Mouse (Mus musculus) heart, embryonic 12.5 days (tissue): Measurements from ENCODE around the gene Dpm3. TPM values are rescaled to one million over a fixed set of nuclear protein-coding genes. Genes with fewer than 3 reads are reported as not detected.

Experiments
- ATAC-seq: fragments of 200-750 bp; cut with Nextera tagmentation; 2 replicates; pipeline ENCODE4 v1.8.0; 2017; ENCODE audit warnings: moderate TSS enrichment, moderate library complexity; ENCODE audit not compliant: insufficient number of reproducible peaks, low FRiP score
- H3K27ac ChIP-seq: fragments of 300-500 bp; sonication (generic); 2 replicates; pipeline ENCODE4 v1.5.1; 2016; ENCODE audit warnings: mild to moderate bottlenecking, moderate library complexity; ENCODE audit not compliant: poor library complexity, severe bottlenecking
- H3K27me3 ChIP-seq: fragments of 300-500 bp; sonication (generic); replicated peaks from 2 replicates; pipeline ENCODE4 v1.6.1; 2016; ENCODE audit warnings: mild to moderate bottlenecking, moderate library complexity
- H3K36me3 ChIP-seq: fragments of 300-500 bp; sonication (generic); 2 replicates; pipeline ENCODE4 v1.6.1; 2016; ENCODE audit warnings: mild to moderate bottlenecking, moderate library complexity
- H3K4me1 ChIP-seq: fragments of 300-500 bp; sonication (generic); replicated peaks from 2 replicates; pipeline ENCODE4 v1.6.1; 2016; ENCODE audit warnings: mild to moderate bottlenecking
- H3K4me2 ChIP-seq: fragments of 300-500 bp; sonication (generic); 2 replicates; pipeline ENCODE4 v1.6.1; 2016; ENCODE audit warnings: mild to moderate bottlenecking, moderate library complexity
- H3K4me3 ChIP-seq: fragments of 300-500 bp; sonication (generic); 2 replicates; pipeline ENCODE4 v1.5.1; 2016; ENCODE audit warnings: mild to moderate bottlenecking
- H3K9ac ChIP-seq: fragments of 300-500 bp; sonication (generic); 2 replicates; pipeline ENCODE4 v1.6.1; 2016; ENCODE audit warnings: mild to moderate bottlenecking, moderate library complexity
- H3K9me3 ChIP-seq: fragments of 300-500 bp; sonication (generic); replicated peaks from 2 replicates; pipeline ENCODE4 v1.6.1; 2016; ENCODE audit warnings: mild to moderate bottlenecking, moderate library complexity
- WGBS: fragments of 180-500 bp; shearing (Covaris S2); methylation state at CpG from one replicate; pipeline ENCODE4 v1.1.7; 2016; 5-methylcytosine and 5-hydroxymethylcytosine counted together
- polyA plus RNA-seq: library from polyadenylated mRNA; unstranded; fragments of >200 nt; fragmentation: Nextera tagmentation; extraction: Ambion mirVana; gene quantifications from 2 replicates; pipeline ENCODE4 v1.2.1, GENCODE M21; 2016

The Dpm3 gene
- polyA plus RNA-seq, 1 experiment from 2014 or later: 79.2 TPM

GRCm38 (mm10) chr3:89231772-89232275, 27.3 kb upstream of the Dpm3 start:
- WGBS: 61% methylated on average over 16 of the region's 16 CpGs
- Histone ChIP-seq H3K27ac (no peak overlapping the region), H3K9ac (no peak overlapping the region), H3K4me1 (peaks cover 25% of the 10 kb centered on the region), H3K9me3 (no peaks in the 10 kb centered on the region), H3K4me3 (no peak overlapping the region), H3K4me2 (no peak overlapping the region), H3K36me3 (no peaks in the 10 kb centered on the region), H3K27me3 (peaks cover 49% of the 10 kb centered on the region)
- no peak for ATAC-seq

GRCm38 (mm10) chr3:89232614-89233013, 26.5 kb upstream of the Dpm3 start:
- H3K4me2 ChIP-seq: no peak overlapping the region
- H3K4me3 ChIP-seq: no peak overlapping the region
- H3K9me3 ChIP-seq: no peaks in the 10 kb centered on the region
- ATAC-seq: no peak
- no peak overlapping the region for H3K9ac ChIP-seq
- peaks cover 50% of the 10 kb centered on the region for H3K27me3 ChIP-seq
- no peak overlapping the region for H3K27ac ChIP-seq
- no peaks in the 10 kb centered on the region for H3K36me3 ChIP-seq
- 74% methylated on average over 6 of the region's 6 CpGs for WGBS
- peaks cover 20% of the 10 kb centered on the region for H3K4me1 ChIP-seq

DNA sequence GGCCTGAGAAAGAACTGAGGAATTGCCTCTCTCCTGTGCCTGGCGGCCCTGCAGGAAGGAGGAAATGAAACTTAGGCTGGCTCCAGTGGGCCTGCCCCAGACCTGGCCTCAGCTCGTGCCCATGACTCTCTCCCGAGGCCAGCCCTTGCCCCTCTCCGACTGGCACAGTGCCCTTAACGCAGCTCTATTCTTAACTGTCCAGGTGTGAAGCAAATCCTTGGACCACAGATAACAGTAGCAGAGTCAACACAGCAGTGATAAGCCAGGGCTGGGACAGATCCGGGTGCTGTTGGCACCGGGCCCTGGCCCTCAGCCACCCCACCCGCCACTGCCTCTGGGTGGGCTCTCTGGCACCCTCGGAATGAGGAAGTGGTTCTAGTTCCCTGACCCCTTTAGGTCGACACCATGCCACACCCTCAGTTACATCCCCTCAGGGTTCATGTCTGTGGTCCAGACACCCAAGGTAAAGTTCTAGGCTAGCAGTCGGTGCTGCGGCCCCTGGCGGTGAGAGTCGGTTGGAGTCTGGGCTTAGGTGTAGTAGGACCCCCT, 25.5 kb upstream of the Dpm3 start:
- Histone ChIP-seq H3K27ac (no peak overlapping the region), H3K27me3 (peaks cover 54% of the 10 kb centered on the region), H3K4me3 (no peak overlapping the region), H3K9me3 (no peaks in the 10 kb centered on the region), H3K4me1 (peaks cover 16% of the 10 kb centered on the region), H3K36me3 (no peaks in the 10 kb centered on the region), H3K4me2 (no peak overlapping the region), H3K9ac (no peak overlapping the region)
- 58% methylated on average over 14 of the region's 14 CpGs for WGBS
- no peak for ATAC-seq

DNA sequence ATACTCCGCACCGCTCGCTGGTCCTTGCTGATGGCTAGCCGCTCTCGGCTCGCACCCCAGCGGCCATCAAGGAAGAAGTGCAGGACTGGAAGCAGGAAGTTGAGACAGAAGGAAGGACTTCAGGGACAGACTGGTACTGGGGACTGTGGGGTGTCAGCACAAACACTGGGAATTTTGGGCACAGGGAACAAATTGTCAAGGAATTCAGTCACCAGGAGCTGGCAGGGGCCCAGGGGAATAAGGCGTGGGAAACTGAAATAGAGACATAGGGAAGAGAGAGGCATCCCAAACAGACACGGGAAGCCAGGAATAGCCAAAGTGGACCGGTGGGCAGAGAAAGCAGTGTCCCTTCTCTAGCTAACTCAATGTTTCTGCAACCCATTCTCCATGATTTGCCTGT, 22.6 kb upstream of the Dpm3 start:
- 0 out of 2 replicates have a peak, but pooled peaks cover 3% of the 10 kb centered on the region for H3K36me3 ChIP-seq
- no peak overlapping the region for H3K9ac ChIP-seq
- H3K27ac ChIP-seq: no peak overlapping the region
- ATAC-seq: no peak
- 84% methylated on average over 10 of the region's 10 CpGs for WGBS
- H3K4me1 ChIP-seq: peaks cover 13% of the 10 kb centered on the region
- H3K9me3 ChIP-seq: no peaks in the 10 kb centered on the region
- H3K4me3 ChIP-seq: no peak overlapping the region
- peaks cover 32% of the 10 kb centered on the region for H3K27me3 ChIP-seq
- no peak overlapping the region for H3K4me2 ChIP-seq

DNA sequence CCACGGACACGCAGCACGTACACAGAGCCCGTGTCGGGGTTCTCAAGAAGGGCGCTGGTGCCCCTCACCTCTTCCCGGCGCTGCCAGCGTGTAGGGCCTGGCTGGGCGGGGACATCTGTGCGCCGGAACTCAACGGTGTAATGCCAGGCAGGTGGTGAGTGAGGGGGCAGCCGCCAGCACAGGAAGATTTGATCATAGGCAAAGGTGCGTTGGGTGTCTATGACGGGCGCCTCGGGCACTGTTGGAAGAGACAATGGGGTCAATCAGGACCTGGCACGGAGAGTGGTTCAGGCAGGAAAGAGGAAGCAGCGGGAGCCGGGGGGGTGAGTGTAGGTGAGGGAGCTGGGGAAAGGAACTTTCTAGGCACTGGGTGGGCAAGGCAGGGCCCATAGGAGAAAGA, 21.5 kb upstream of the Dpm3 start:
- 88% methylated on average over 21 of the region's 21 CpGs for WGBS
- H3K9ac ChIP-seq: no peak overlapping the region
- H3K27me3 ChIP-seq: peaks cover 23% of the 10 kb centered on the region
- H3K4me1 ChIP-seq: peaks cover 13% of the 10 kb centered on the region
- no peaks in the 10 kb centered on the region for H3K9me3 ChIP-seq
- ATAC-seq: no peak
- 0 out of 2 replicates have a peak, but pooled peaks cover 3% of the 10 kb centered on the region for H3K36me3 ChIP-seq
- no peak overlapping the region for H3K4me2 ChIP-seq
- H3K4me3 ChIP-seq: no peak overlapping the region
- H3K27ac ChIP-seq: no peak overlapping the region

DNA sequence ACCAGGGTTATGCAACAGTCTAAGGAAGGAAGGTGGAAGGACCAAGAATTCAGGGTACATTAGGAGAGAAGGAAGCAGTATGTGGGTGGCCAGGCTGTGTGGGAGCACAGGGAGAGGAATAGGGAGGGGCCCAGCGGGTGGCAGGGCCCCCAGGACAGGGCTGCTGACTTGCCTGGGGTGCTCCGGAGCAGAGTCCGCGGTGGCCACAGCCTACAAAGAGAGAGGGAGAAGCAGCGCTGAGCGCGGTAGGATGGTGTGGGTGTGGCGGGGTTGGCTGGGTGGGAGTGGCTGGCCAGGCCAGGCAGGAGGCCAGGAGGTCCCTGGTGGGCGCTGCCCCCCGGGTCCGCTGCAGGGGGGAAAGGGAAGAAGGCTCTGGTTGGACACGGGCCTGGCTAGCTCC, 20.7 kb upstream of the Dpm3 start:
- peaks cover 10% of the 10 kb centered on the region for H3K4me1 ChIP-seq
- no peak overlapping the region for H3K4me3 ChIP-seq
- 52% methylated on average over 9 of the region's 12 CpGs for WGBS
- no peak for ATAC-seq
- no peak overlapping the region for H3K27ac ChIP-seq
- no peak overlapping the region for H3K9ac ChIP-seq
- 0 out of 2 replicates have a peak, but pooled peaks cover 3% of the 10 kb centered on the region for H3K36me3 ChIP-seq
- H3K9me3 ChIP-seq: no peaks in the 10 kb centered on the region
- no peak overlapping the region for H3K4me2 ChIP-seq
- H3K27me3 ChIP-seq: peaks cover 27% of the 10 kb centered on the region

DNA sequence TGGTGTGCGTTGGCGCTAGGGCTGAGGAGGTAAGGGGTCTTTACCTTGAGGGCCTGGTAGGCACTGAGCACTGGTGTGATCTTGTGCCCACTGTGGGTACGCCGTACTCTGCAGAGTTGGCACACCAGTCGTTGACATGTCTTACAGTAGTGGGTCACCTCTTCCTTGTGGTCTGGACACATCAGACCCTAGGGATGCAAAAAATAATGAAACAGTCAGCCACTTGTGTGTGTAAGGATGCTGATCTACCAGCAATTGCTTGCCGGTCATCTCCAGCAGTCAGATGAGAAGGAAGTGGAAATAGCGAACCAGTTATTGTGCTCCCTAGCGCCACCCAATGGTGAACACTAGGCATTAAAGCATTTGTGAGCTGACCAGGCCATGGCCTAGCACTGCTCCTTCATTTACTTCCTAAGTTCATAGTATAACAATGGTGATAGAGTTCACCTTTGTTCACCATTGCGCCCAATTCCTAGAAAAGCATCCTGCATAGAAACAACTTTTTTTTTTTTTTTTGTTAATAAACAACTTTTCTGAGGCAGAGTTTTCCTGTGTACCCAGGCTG, 16.7 kb upstream of the Dpm3 start:
- no peak overlapping the region for H3K4me3 ChIP-seq
- peaks cover 34% of the 10 kb centered on the region for H3K27me3 ChIP-seq
- WGBS: 68% methylated on average over 9 of the region's 9 CpGs

GRCm38 (mm10) chr3:89243609-89244008, 15.5 kb upstream of the Dpm3 start:
- 0 out of 2 replicates have a peak overlapping the region, but pooled peaks have one; percentile 4 for H3K4me3 ChIP-seq
- H3K36me3 ChIP-seq: peaks cover 13% of the 10 kb centered on the region
- no peak for ATAC-seq
- 0 out of 2 replicates have a peak overlapping the region, but pooled peaks have one; percentile 10 for H3K9ac ChIP-seq
- no peak overlapping the region for H3K27ac ChIP-seq
- H3K4me2 ChIP-seq: peak overlapping the region; percentile 81
- whole genome bisulfite sequencing: 11% methylated on average over 14 of the region's 14 CpGs
- H3K4me1 ChIP-seq: peaks cover 32% of the 10 kb centered on the region
- peaks cover 30% of the 10 kb centered on the region for H3K27me3 ChIP-seq
- no peaks in the 10 kb centered on the region for H3K9me3 ChIP-seq

More for the DNA sequence above, 16.7 kb upstream of the Dpm3 start:
- no peaks in the 10 kb centered on the region for H3K9me3 ChIP-seq
- H3K4me2 ChIP-seq: no peak overlapping the region
- H3K4me1 ChIP-seq: peaks cover 28% of the 10 kb centered on the region
- H3K9ac ChIP-seq: no peak overlapping the region
- ATAC-seq: no peak
- 0 out of 2 replicates have a peak, but pooled peaks cover 3% of the 10 kb centered on the region for H3K36me3 ChIP-seq
- no peak overlapping the region for H3K27ac ChIP-seq

GRCm38 (mm10) chr3:89244158-89244981, 14.8 kb upstream of the Dpm3 start:
- Histone ChIP-seq H3K9ac (peak overlapping the region; percentile 55; the same call in 1 of the 2 replicates), H3K4me1 (peaks cover 32% of the 10 kb centered on the region), H3K4me3 (peak overlapping the region; percentile 85), H3K27me3 (peaks cover 30% of the 10 kb centered on the region), H3K27ac (no peak overlapping the region), H3K36me3 (peaks cover 16% of the 10 kb centered on the region), H3K4me2 (peak overlapping the region; percentile 81), H3K9me3 (no peaks in the 10 kb centered on the region)
- 12% methylated on average over 25 of the region's 25 CpGs for WGBS
- 0 out of 2 replicates have a peak, but pooled peaks have one; percentile 12 for ATAC-seq

DNA sequence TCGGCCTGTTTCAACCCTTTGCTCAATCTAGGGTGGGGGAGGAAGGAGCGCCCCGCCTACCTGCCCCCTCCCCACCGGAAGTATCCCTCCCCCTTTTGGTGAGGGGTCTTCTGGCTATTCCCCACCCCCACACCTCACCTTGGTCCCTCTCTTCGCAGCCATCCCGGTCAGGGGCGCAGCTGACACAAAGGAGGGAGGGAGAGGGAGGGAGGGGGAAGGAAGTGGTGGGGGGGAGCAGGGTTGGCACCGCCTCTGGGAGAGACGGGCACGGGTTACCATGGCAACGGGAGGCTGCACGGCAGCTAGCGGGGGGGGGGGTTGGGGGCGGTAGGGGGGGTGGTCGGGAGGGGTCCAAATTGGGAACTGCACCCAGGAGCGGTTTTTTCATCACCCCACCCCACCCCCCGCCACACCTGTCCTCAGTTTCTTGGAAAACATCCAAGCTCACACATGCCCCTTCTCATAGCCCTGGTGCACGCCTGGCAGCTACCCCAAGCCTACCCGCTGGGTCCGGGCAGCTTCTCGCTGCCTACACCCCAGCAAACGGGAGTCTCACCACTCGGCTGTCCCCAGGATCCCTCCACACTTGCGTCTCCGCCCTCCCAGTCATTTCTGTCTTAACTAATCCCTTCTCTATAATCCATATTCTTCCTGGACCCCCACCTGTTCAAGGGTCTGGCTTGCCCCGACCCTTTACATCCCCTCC, 14.0 kb upstream of the Dpm3 start:
- H3K4me2 ChIP-seq: peak overlapping the region; percentile 81
- ATAC-seq: 0 out of 2 replicates have a peak, but pooled peaks have one; percentile 7
- WGBS: under 1% methylated on average over 25 of the region's 26 CpGs
- H3K9ac ChIP-seq: peak overlapping the region; percentile 55; the same call in 1 of the 2 replicates
- H3K9me3 ChIP-seq: no peaks in the 10 kb centered on the region
- peaks cover 26% of the 10 kb centered on the region for H3K27me3 ChIP-seq
- peak overlapping the region; percentile 85 for H3K4me3 ChIP-seq
- peaks cover 21% of the 10 kb centered on the region for H3K36me3 ChIP-seq
- no peak overlapping the region for H3K27ac ChIP-seq
- H3K4me1 ChIP-seq: peaks cover 32% of the 10 kb centered on the region
